Mouse (Mus musculus) layer of hippocampus, postnatal 25 days (tissue): ENCODE results near the gene Crocc2. TPM values are rescaled to one million over a fixed set of nuclear protein-coding genes. Genes with fewer than 3 reads are reported as not detected.
"Not testable (repeated sequence)": the region's sequence is repeated elsewhere in the genome, so short reads cannot be mapped to it uniquely, and the experiment has no call there.

Source experiments
- DNase-seq, 2 experiments: peaks; one replicate each; pipeline ENCODE4 v3.0.0; 2022; ENCODE audit warnings: mixed read lengths in 2 of 2, low spot score in 1 of 2; ENCODE audit errors: extremely low spot score in 1 of 2
- total RNA-seq, 2 experiments: library from RNA; stranded (reverse); gene quantifications; 2 replicates each; pipeline ENCODE4 v1.2.3; 2021

The Crocc2 gene
- total RNA-seq, 2 experiments from 2014 or later, result 0.17 to 0.35 TPM

- DNase-seq, result no peak
These were observed 7.2 kb upstream of the Crocc2 start for GRCm38 (mm10) chr1:93161350-93161749.

GRCm38 (mm10) chr1:93161921-93162320 is 6.6 kb upstream of the Crocc2 start:
- DNase-seq, result no peak

GRCm38 (mm10) chr1:93162588-93162987 is 5.9 kb upstream of the Crocc2 start:
- no peak for DNase-seq

- no peak for DNase-seq
These were observed 3.1 kb upstream of the Crocc2 start for GRCm38 (mm10) chr1:93165447-93165846.

GRCm38 (mm10) chr1:93166346-93167079 is 2.0 kb upstream of the Crocc2 start:
- no peak for DNase-seq

GRCm38 (mm10) chr1:93173665-93174064 is 5.1 kb downstream of the Crocc2 start:
- DNase-seq, result no peak

- DNase-seq, result peak; percentile 81 to 96
These were observed 5.9 kb downstream of the Crocc2 start for GRCm38 (mm10) chr1:93174399-93174798.

GRCm38 (mm10) chr1:93175849-93176248 is 7.3 kb downstream of the Crocc2 start:
- DNase-seq, result no peak

GRCm38 (mm10) chr1:93176525-93177332 is 8.2 kb downstream of the Crocc2 start:
- peak; percentile 30 to 44 for DNase-seq

- no peak for DNase-seq
These were observed 13.8 kb downstream of the Crocc2 start for GRCm38 (mm10) chr1:93182281-93182680.

GRCm38 (mm10) chr1:93184071-93184828 is 15.7 kb downstream of the Crocc2 start:
- no peak for DNase-seq

- no peak for DNase-seq
These were observed 22.3 kb downstream of the Crocc2 start for GRCm38 (mm10) chr1:93190726-93191305.

- no peak for DNase-seq
These were observed 26.4 kb downstream of the Crocc2 start for GRCm38 (mm10) chr1:93194961-93195360.

GRCm38 (mm10) chr1:93197454-93197853 is 28.9 kb downstream of the Crocc2 start:
- DNase-seq, result not testable (repeated sequence)

- no peak for DNase-seq
These were observed 29.4 kb downstream of the Crocc2 start for GRCm38 (mm10) chr1:93197916-93198315.

GRCm38 (mm10) chr1:93206277-93206970 is 37.9 kb downstream of the Crocc2 start:
- no peak for DNase-seq

GRCm38 (mm10) chr1:93207536-93208064 is 39.1 kb downstream of the Crocc2 start:
- DNase-seq, result peak in 1 of 2 experiments; percentile 16

- DNase-seq, result peak; percentile 27 to 34
These were observed 41.7 kb downstream of the Crocc2 start for GRCm38 (mm10) chr1:93210213-93210641.

- no peak for DNase-seq
These were observed 42.5 kb downstream of the Crocc2 start for GRCm38 (mm10) chr1:93211019-93211418.
